Mouse (Mus musculus) forebrain, embryonic 14.5 days (tissue): ENCODE results near the gene Sp140. TPM values are rescaled to one million over a fixed set of nuclear protein-coding genes. Genes with fewer than 3 reads are reported as not detected.

Experiments
- ATAC-seq: fragments of 200-750 bp; cut with Nextera tagmentation; 2 replicates; pipeline ENCODE4 v1.8.0; 2017; ENCODE audit warnings: mild to moderate bottlenecking, moderate library complexity
- DNase-seq: peaks from one replicate; pipeline ENCODE4 v3.0.0-alpha.2; 2015; ENCODE audit warnings: low spot score
- H3K27ac ChIP-seq: fragments of 300-500 bp; sonication (generic); 2 replicates; pipeline ENCODE4 v1.5.1; 2014; ENCODE audit warnings: low read depth, mild to moderate bottlenecking, control low read depth, low read length, moderate library complexity
- H3K27me3 ChIP-seq: fragments of 300-500 bp; sonication (generic); replicated peaks from 2 replicates; pipeline ENCODE4 v1.6.1; 2014; ENCODE audit warnings: low read length, control low read depth, mixed read lengths; ENCODE audit not compliant: control insufficient read depth, insufficient read depth
- H3K36me3 ChIP-seq: fragments of 300-500 bp; sonication (generic); 2 replicates; pipeline ENCODE4 v1.6.1; 2014; ENCODE audit warnings: low read length, control low read depth; ENCODE audit not compliant: control insufficient read depth, insufficient read depth
- H3K4me1 ChIP-seq: fragments of 300-500 bp; sonication (generic); 2 replicates; pipeline ENCODE4 v1.6.1; 2014; ENCODE audit warnings: antibody characterized with exemption, low read length, control low read depth; ENCODE audit not compliant: control insufficient read depth, insufficient read depth
- H3K4me2 ChIP-seq: fragments of 300-500 bp; sonication (generic); 2 replicates; pipeline ENCODE4 v1.6.1; 2014; ENCODE audit warnings: mild to moderate bottlenecking, control low read depth, low read length
- H3K4me3 ChIP-seq: fragments of 300-500 bp; sonication (generic); 2 replicates; pipeline ENCODE4 v1.5.1; 2014; ENCODE audit warnings: low read depth, low read length, control low read depth
- H3K9ac ChIP-seq: fragments of 300-500 bp; sonication (generic); 2 replicates; pipeline ENCODE4 v1.6.1; 2014; ENCODE audit warnings: mild to moderate bottlenecking, low read length, control low read depth, moderate library complexity
- H3K9me3 ChIP-seq: fragments of 300-500 bp; sonication (generic); replicated peaks from 2 replicates; pipeline ENCODE4 v1.6.1; 2016; ENCODE audit warnings: low read length, control low read depth, mixed read lengths; ENCODE audit not compliant: control insufficient read depth
- WGBS: fragments of 180-500 bp; shearing (Covaris S2); extraction: QIAGEN DNeasy Blood & Tissue Kit; methylation state at CpG from one replicate; pipeline ENCODE4 v1.1.7; 2014; 5-methylcytosine and 5-hydroxymethylcytosine counted together
- polyA plus RNA-seq: library from polyadenylated mRNA; unstranded; fragments of >200 nt; fragmentation: Nextera tagmentation; extraction: Ambion mirVana; gene quantifications from 2 replicates; pipeline ENCODE4 v1.2.1, GENCODE M21; 2014

Sp140 gene
- polyA plus RNA-seq, 1 experiment from 2014 or later = 0.52 TPM

DNA sequence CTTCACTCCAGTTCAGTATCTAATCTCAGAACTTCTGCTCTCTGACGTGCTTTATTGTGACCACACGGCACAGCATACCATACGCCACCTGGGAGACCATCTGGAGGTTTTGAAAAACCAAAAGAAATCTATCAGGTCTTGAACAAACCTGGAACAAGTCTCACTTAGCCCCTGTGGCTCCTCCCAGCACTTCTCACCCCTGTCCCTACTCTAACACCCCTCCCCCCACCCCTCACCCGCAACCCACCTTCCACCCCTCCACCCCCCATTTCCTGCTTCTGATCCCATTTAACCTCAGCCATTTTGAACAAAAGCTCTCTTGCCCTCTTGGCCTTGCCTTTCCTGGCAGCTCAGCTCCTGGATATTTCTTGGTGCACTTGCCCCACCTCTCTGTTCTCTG lies 80.0 kb downstream of the Sp140 start:
- Histone ChIP-seq H3K9ac (no peak overlapping the region), H3K36me3 (no peaks in the 10 kb centered on the region), H3K27ac (no peak overlapping the region), H3K4me2 (no peak overlapping the region), H3K4me3 (no peak overlapping the region), H3K4me1 (no peaks in the 10 kb centered on the region), H3K27me3 (no peaks in the 10 kb centered on the region), H3K9me3 (no peaks in the 10 kb centered on the region)
- no peak for DNase-seq
- ATAC-seq = no peak
- 70% methylated on average over 4 of the region's 4 CpGs for WGBS

DNA sequence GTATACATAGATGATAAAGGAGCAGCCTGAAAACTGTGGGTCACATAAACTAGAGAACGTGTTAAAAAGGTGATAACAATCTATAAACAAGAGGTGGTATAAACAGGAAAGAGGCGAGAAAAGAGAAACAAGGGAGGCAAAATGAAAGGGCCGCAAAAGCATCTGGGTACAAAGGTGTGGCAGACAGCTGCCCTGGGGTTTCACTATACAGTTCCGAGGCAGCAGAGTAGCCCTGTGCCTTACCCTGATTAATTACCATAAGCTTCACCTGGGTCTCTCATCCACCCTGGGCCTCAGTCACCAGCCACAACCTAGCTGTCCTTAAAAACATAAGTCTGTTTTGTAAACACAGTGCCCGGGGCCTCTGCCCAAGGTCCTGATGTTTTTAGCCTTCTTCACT lies 86.5 kb downstream of the Sp140 start:
- Histone ChIP-seq H3K36me3 (no peaks in the 10 kb centered on the region), H3K27me3 (no peaks in the 10 kb centered on the region), H3K4me2 (no peak overlapping the region), H3K4me3 (no peak overlapping the region), H3K4me1 (no peaks in the 10 kb centered on the region), H3K27ac (no peak overlapping the region), H3K9me3 (no peaks in the 10 kb centered on the region), H3K9ac (no peak overlapping the region)
- no peak for DNase-seq
- no peak for ATAC-seq
- 82% methylated on average over 5 of the region's 5 CpGs for WGBS

- Histone ChIP-seq H3K27me3 (no peaks in the 10 kb centered on the region), H3K9ac (no peak overlapping the region), H3K4me2 (no peak overlapping the region), H3K36me3 (no peaks in the 10 kb centered on the region), H3K4me1 (no peaks in the 10 kb centered on the region), H3K4me3 (no peak overlapping the region), H3K9me3 (no peaks in the 10 kb centered on the region), H3K27ac (no peak overlapping the region)
- no peak for ATAC-seq
- no peak for DNase-seq
- 90% methylated on average over 5 of the region's 5 CpGs for WGBS
Measured at GRCm38 (mm10) chr1:85687346-85687745, 87.2 kb downstream of the Sp140 start.

- 87% methylated on average over 3 of the region's 3 CpGs for WGBS
- no peaks in the 10 kb centered on the region for H3K9me3 ChIP-seq
- H3K4me2 ChIP-seq = no peak overlapping the region
- H3K27me3 ChIP-seq = no peaks in the 10 kb centered on the region
- H3K27ac ChIP-seq = no peak overlapping the region
- no peak overlapping the region for H3K4me3 ChIP-seq
- H3K36me3 ChIP-seq = no peaks in the 10 kb centered on the region
- no peaks in the 10 kb centered on the region for H3K4me1 ChIP-seq
- ATAC-seq (no peak), DNase-seq (no peak)
- no peak overlapping the region for H3K9ac ChIP-seq
Measured at GRCm38 (mm10) chr1:85690544-85690943, 90.4 kb downstream of the Sp140 start.

- WGBS = 94% methylated on average over 1 of the region's 1 CpGs
- no peak overlapping the region for H3K4me3 ChIP-seq
- H3K4me1 ChIP-seq = no peaks in the 10 kb centered on the region
Measured at GRCm38 (mm10) chr1:85692281-85692680, 92.1 kb downstream of the Sp140 start.

DNA sequence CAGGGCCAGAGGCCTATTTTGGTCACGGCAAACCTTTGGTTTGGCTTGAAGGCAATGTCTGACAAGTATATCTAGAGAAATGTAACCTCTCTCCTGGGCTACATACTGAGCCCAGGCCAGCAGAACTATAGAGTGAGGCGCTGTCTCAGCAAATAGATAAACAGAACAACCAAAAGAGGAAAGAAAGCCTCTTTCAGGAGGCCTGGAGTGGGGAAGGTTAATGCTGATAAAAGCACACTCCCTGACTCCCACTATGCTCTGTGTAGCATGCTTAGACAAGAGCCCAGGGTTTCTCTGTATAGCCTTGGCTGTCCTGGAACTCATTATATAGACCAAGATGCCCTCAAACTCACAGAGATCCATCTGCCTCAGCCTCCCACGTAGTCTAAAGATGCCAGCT lies 93.1 kb downstream of the Sp140 start:
- Histone ChIP-seq H3K4me1 (no peaks in the 10 kb centered on the region), H3K27ac (no peak overlapping the region), H3K9ac (no peak overlapping the region), H3K9me3 (no peaks in the 10 kb centered on the region), H3K4me3 (no peak overlapping the region), H3K36me3 (no peaks in the 10 kb centered on the region), H3K27me3 (no peaks in the 10 kb centered on the region), H3K4me2 (no peak overlapping the region)
- ATAC-seq = no peak
- WGBS = 78% methylated on average over 3 of the region's 3 CpGs
- DNase-seq = no peak

More at GRCm38 (mm10) chr1:85692281-85692680, 92.1 kb downstream of the Sp140 start:
- H3K9me3 ChIP-seq = no peaks in the 10 kb centered on the region
- H3K27ac ChIP-seq = no peak overlapping the region
- ATAC-seq (no peak), DNase-seq (no peak)
- H3K9ac ChIP-seq = no peak overlapping the region
- no peaks in the 10 kb centered on the region for H3K27me3 ChIP-seq
- no peaks in the 10 kb centered on the region for H3K36me3 ChIP-seq
- no peak overlapping the region for H3K4me2 ChIP-seq

Other genes starting within 250 kb of the Sp140 start
- not detected in 2 replicates for gene G530012D18Rik, start 24.7 kb upstream of the Sp140 start, polyA plus RNA-seq
- 0.25 and 0.44 TPM in 2 replicates for gene Sp110, start 1.6 kb upstream of the Sp140 start, polyA plus RNA-seq
- gene Sp100, start 49.6 kb downstream of the Sp140 start, polyA plus RNA-seq = 0.32 and 0.37 TPM in 2 replicates
- gene A630001G21Rik, start 178.3 kb downstream of the Sp140 start, polyA plus RNA-seq = 0.33 and 0.48 TPM in 2 replicates
- gene Cab39, start 193.1 kb downstream of the Sp140 start, polyA plus RNA-seq = 62.9 and 74.3 TPM in 2 replicates